Mouse (Mus musculus) G1E (cell line): ENCODE data around the gene Adk.

Source experiments
- CTCF ChIP-seq: IDR thresholded peaks from 2 replicates; pipeline ENCODE4 v1.5.1; 2012; ENCODE audit warnings: low read depth, low read length, inconsistent platforms, mixed read lengths
- GATA1 ChIP-seq: IDR thresholded peaks from 2 replicates; pipeline ENCODE4 v1.6.1; 2012; ENCODE audit warnings: borderline replicate concordance, low read length, inconsistent platforms, mixed read lengths
- GATA2 ChIP-seq: IDR thresholded peaks from 2 replicates; pipeline ENCODE4 v1.6.1; 2012; ENCODE audit warnings: low read depth, low read length, inconsistent platforms, borderline replicate concordance
- POLR2AphosphoS5 ChIP-seq: IDR thresholded peaks from 2 replicates; pipeline ENCODE4 v1.6.1; 2012; ENCODE audit warnings: low read depth, low read length, inconsistent platforms; ENCODE audit not compliant: insufficient replicate concordance
- TAL1 ChIP-seq: conservative IDR thresholded peaks from 2 replicates; pipeline ENCODE4 v1.6.1; 2012; ENCODE audit warnings: low read depth, low read length, inconsistent platforms, mixed read lengths

DNA sequence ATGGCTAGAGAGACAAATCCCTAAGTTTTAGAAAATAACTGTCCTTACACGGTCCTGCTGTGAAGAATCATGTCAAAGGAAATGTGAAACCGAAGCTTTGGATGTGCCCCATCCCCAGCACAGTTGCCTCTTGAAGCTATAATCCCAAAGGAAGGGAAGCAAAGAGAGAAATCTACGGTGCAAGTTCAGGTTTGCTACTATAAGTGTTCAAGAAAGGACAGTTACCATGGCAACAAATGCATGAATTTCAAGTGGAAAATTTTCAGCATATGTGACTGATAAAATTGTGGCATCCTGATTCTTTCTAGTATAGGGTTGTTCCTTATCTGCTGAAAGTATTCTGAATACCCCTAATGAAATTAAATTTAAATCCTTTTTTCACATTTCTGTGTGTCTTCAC lies 169.8 kb downstream of the Adk start:
- TF ChIP-seq GATA1 (no peak), CTCF (no peak), GATA2 (no peak), POLR2AphosphoS5 (no peak), TAL1 (no peak)
